Mouse (Mus musculus) heart, postnatal 0 days (tissue): ENCODE results near the gene Fgf10.

Experiments used
- CTCF ChIP-seq: IDR thresholded peaks from 2 replicates; pipeline ENCODE4 v1.5.1; 2016; ENCODE audit warnings: antibody characterized with exemption, control low read depth, low read depth
- EP300 ChIP-seq: IDR thresholded peaks from 2 replicates; pipeline ENCODE4 v1.6.1; 2016; ENCODE audit warnings: antibody characterized with exemption, low read depth

GRCm38 (mm10) chr13:118656991-118657390 lies 12.6 kb upstream of the Fgf10 start:
- no peak for TF ChIP-seq CTCF
- no peak for TF ChIP-seq EP300
